Mouse (Mus musculus): Measurements from ENCODE around the gene Ptprm. TPM values are rescaled to one million over a fixed set of nuclear protein-coding genes. Genes with fewer than 3 reads are reported as not detected.

Ptprm gene
- polyA plus RNA-seq, 1 experiment from 2014 or later: 1.6 TPM

- Histone ChIP-seq H3K4me1 (ENCODE audit: control insufficient read depth, low read depth, low read length) (no peaks in the 10 kb centered on the region), H3K9ac (ENCODE audit: low read depth, low read length) (no peak overlapping the region), H3K27ac (ENCODE audit: low read length) (no peak overlapping the region), H3K4me2 (ENCODE audit: low read depth, low read length) (no peak overlapping the region), H3K36me3 (ENCODE audit: control insufficient read depth, insufficient read depth) (no peaks in the 10 kb centered on the region), H3K9me3 (replicated peaks; ENCODE audit: control insufficient read depth, low read length) (no peaks in the 10 kb centered on the region), H3K27me3 (ENCODE audit: control insufficient read depth, insufficient read depth, low read depth, low read length) (no peaks in the 10 kb centered on the region), H3K4me3 (ENCODE audit: low read depth, low read length) (no peak overlapping the region)
- no peak for ATAC-seq (ENCODE audit: low read depth)
- WGBS (ENCODE audit: insufficient replicate concordance): 21% methylated on average over 5 of the region's 5 CpGs
Observed at GRCm38 (mm10) chr17:67193728-67194127, 160.5 kb downstream of the Ptprm start.

- no peak overlapping the region for H3K27ac ChIP-seq (ENCODE audit: low read length)
- H3K9me3 ChIP-seq (replicated peaks; ENCODE audit: control insufficient read depth, low read length): no peaks in the 10 kb centered on the region
- 21% methylated on average over 2 of the region's 2 CpGs for WGBS (ENCODE audit: insufficient replicate concordance)
- no peak for ATAC-seq (ENCODE audit: low read depth)
- no peaks in the 10 kb centered on the region for H3K4me1 ChIP-seq (ENCODE audit: control insufficient read depth, low read depth, low read length)
- no peak overlapping the region for H3K9ac ChIP-seq (ENCODE audit: low read depth, low read length)
- no peaks in the 10 kb centered on the region for H3K36me3 ChIP-seq (ENCODE audit: control insufficient read depth, insufficient read depth)
- H3K4me3 ChIP-seq (ENCODE audit: low read depth, low read length): no peak overlapping the region
- H3K27me3 ChIP-seq (ENCODE audit: control insufficient read depth, insufficient read depth, low read depth, low read length): no peaks in the 10 kb centered on the region
- no peak overlapping the region for H3K4me2 ChIP-seq (ENCODE audit: low read depth, low read length)
Observed at GRCm38 (mm10) chr17:67188514-67188913, 165.7 kb downstream of the Ptprm start.

DNA sequence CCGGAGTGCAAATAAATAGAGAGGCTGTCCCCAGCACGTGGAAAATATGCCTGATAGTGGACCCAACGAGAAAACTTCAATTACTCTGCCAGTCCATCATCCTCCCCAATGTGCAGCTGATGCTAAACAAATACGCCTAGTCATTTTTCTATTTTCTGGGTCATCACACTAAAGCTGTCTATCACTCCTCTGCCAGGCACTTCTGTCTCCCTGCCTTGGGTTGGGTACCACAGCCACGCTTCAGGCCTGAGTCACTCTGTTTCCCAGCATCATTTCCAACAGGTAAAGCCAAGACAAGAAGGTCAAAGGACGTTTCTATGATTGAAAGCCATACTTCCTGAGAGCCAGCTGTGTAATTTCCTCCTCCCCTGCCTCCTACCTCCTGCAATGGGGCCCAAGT is 167.4 kb downstream of the Ptprm start:
- Histone ChIP-seq H3K4me1 (ENCODE audit: control insufficient read depth, low read depth, low read length) (no peaks in the 10 kb centered on the region), H3K4me3 (ENCODE audit: low read depth, low read length) (no peak overlapping the region), H3K27ac (ENCODE audit: low read length) (no peak overlapping the region), H3K4me2 (ENCODE audit: low read depth, low read length) (no peak overlapping the region), H3K9ac (ENCODE audit: low read depth, low read length) (no peak overlapping the region), H3K27me3 (ENCODE audit: control insufficient read depth, insufficient read depth, low read depth, low read length) (no peaks in the 10 kb centered on the region), H3K36me3 (ENCODE audit: control insufficient read depth, insufficient read depth) (no peaks in the 10 kb centered on the region), H3K9me3 (replicated peaks; ENCODE audit: control insufficient read depth, low read length) (no peaks in the 10 kb centered on the region)
- ATAC-seq (ENCODE audit: low read depth): no peak
- 46% methylated on average over 6 of the region's 6 CpGs for WGBS (ENCODE audit: insufficient replicate concordance)

DNA sequence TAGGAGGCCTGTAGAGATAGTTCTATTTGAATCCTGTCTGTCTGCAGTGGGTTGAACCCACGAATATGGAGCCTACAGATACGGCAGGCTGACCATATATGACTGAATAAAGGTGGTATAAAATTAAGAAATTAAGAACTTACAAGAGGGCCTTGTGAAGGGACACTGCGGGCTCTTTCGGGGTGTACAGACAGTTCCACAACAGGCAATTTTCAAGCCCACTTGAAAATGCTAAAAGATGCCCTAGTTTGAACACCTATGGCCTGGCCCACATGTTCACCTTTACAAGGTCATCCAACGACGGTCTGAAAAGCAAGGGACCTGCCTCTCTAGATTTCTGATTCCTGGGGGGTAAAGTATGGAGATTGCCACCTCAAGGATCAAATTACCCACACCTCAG is 168.3 kb downstream of the Ptprm start:
- H3K4me3 ChIP-seq (ENCODE audit: low read depth, low read length): no peak overlapping the region
- no peak overlapping the region for H3K9ac ChIP-seq (ENCODE audit: low read depth, low read length)
- no peaks in the 10 kb centered on the region for H3K4me1 ChIP-seq (ENCODE audit: control insufficient read depth, low read depth, low read length)
- 60% methylated on average over 6 of the region's 6 CpGs for WGBS (ENCODE audit: insufficient replicate concordance)
- H3K27ac ChIP-seq (ENCODE audit: low read length): no peak overlapping the region
- ATAC-seq (ENCODE audit: low read depth): no peak
- no peaks in the 10 kb centered on the region for H3K9me3 ChIP-seq (replicated peaks; ENCODE audit: control insufficient read depth, low read length)
- H3K27me3 ChIP-seq (ENCODE audit: control insufficient read depth, insufficient read depth, low read depth, low read length): no peaks in the 10 kb centered on the region
- no peaks in the 10 kb centered on the region for H3K36me3 ChIP-seq (ENCODE audit: control insufficient read depth, insufficient read depth)
- no peak overlapping the region for H3K4me2 ChIP-seq (ENCODE audit: low read depth, low read length)

GRCm38 (mm10) chr17:67179446-67179845 is 174.8 kb downstream of the Ptprm start:
- ATAC-seq (ENCODE audit: low read depth): no peak
- no peaks in the 10 kb centered on the region for H3K27me3 ChIP-seq (ENCODE audit: control insufficient read depth, insufficient read depth, low read depth, low read length)

DNA sequence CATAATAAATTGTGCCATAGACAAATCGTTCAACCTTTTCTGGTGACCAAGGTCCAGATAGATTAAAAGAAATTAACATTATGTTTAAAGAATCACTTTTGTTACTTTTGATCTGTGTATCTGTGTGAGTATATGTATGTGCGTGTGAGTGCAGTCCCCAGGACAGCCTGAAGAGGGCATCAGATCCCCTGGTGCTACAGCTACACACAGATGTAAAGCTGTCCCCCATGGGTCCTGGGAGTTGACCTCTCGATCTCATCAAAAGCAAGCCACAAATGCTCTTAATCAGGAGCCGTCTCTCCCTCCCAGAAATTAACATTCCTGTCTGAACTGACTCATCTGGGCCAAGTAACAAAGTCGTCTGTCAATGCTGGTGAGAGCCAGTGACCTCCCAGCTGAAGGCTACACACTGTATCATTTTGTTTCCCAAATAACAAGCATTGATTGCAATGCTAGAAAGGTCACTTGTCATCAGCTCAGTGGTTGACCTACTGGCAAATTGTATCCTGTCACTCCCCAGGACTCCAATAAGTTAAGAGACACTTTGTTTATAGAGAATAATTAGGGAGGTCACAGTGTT is 175.5 kb downstream of the Ptprm start:
- H3K4me2 ChIP-seq (ENCODE audit: low read depth, low read length): no peak overlapping the region

More at GRCm38 (mm10) chr17:67179446-67179845, 174.8 kb downstream of the Ptprm start:
- H3K9me3 ChIP-seq (replicated peaks; ENCODE audit: control insufficient read depth, low read length): no peaks in the 10 kb centered on the region
- no peak overlapping the region for H3K4me2 ChIP-seq (ENCODE audit: low read depth, low read length)
- H3K36me3 ChIP-seq (ENCODE audit: control insufficient read depth, insufficient read depth): no peaks in the 10 kb centered on the region
- H3K4me1 ChIP-seq (ENCODE audit: control insufficient read depth, low read depth, low read length): no peaks in the 10 kb centered on the region
- H3K4me3 ChIP-seq (ENCODE audit: low read depth, low read length): no peak overlapping the region
- H3K9ac ChIP-seq (ENCODE audit: low read depth, low read length): no peak overlapping the region
- H3K27ac ChIP-seq (ENCODE audit: low read length): no peak overlapping the region
- 69% methylated on average over 1 of the region's 1 CpGs for WGBS (ENCODE audit: insufficient replicate concordance)

GRCm38 (mm10) chr17:67175836-67176235 is 178.4 kb downstream of the Ptprm start:
- ATAC-seq (ENCODE audit: low read depth): no peak
- no peak overlapping the region for H3K4me2 ChIP-seq (ENCODE audit: low read depth, low read length)
- H3K4me3 ChIP-seq (ENCODE audit: low read depth, low read length): no peak overlapping the region
- no peak overlapping the region for H3K9ac ChIP-seq (ENCODE audit: low read depth, low read length)
- no peak overlapping the region for H3K27ac ChIP-seq (ENCODE audit: low read length)
- 38% methylated on average over 2 of the region's 2 CpGs for WGBS (ENCODE audit: insufficient replicate concordance)
- H3K27me3 ChIP-seq (ENCODE audit: control insufficient read depth, insufficient read depth, low read depth, low read length): no peaks in the 10 kb centered on the region
- H3K9me3 ChIP-seq (replicated peaks; ENCODE audit: control insufficient read depth, low read length): no peaks in the 10 kb centered on the region
- no peaks in the 10 kb centered on the region for H3K4me1 ChIP-seq (ENCODE audit: control insufficient read depth, low read depth, low read length)
- no peaks in the 10 kb centered on the region for H3K36me3 ChIP-seq (ENCODE audit: control insufficient read depth, insufficient read depth)

More for the DNA sequence above, 175.5 kb downstream of the Ptprm start:
- Histone ChIP-seq H3K36me3 (ENCODE audit: control insufficient read depth, insufficient read depth) (no peaks in the 10 kb centered on the region), H3K9me3 (replicated peaks; ENCODE audit: control insufficient read depth, low read length) (no peaks in the 10 kb centered on the region), H3K4me3 (ENCODE audit: low read depth, low read length) (no peak overlapping the region), H3K9ac (ENCODE audit: low read depth, low read length) (no peak overlapping the region), H3K4me1 (ENCODE audit: control insufficient read depth, low read depth, low read length) (no peaks in the 10 kb centered on the region), H3K27me3 (ENCODE audit: control insufficient read depth, insufficient read depth, low read depth, low read length) (no peaks in the 10 kb centered on the region), H3K27ac (ENCODE audit: low read length) (no peak overlapping the region)
- WGBS (ENCODE audit: insufficient replicate concordance): 62% methylated on average over 5 of the region's 5 CpGs
- ATAC-seq (ENCODE audit: low read depth): no peak

GRCm38 (mm10) chr17:67171353-67171752 is 182.9 kb downstream of the Ptprm start:
- H3K27ac ChIP-seq (ENCODE audit: low read length): no peak overlapping the region
- no peak for ATAC-seq (ENCODE audit: low read depth)
- 61% methylated on average over 2 of the region's 2 CpGs for WGBS (ENCODE audit: insufficient replicate concordance)
- no peak overlapping the region for H3K9ac ChIP-seq (ENCODE audit: low read depth, low read length)
- no peaks in the 10 kb centered on the region for H3K9me3 ChIP-seq (replicated peaks; ENCODE audit: control insufficient read depth, low read length)
- H3K27me3 ChIP-seq (ENCODE audit: control insufficient read depth, insufficient read depth, low read depth, low read length): no peaks in the 10 kb centered on the region
- H3K36me3 ChIP-seq (ENCODE audit: control insufficient read depth, insufficient read depth): no peaks in the 10 kb centered on the region
- H3K4me2 ChIP-seq (ENCODE audit: low read depth, low read length): no peak overlapping the region
- no peaks in the 10 kb centered on the region for H3K4me1 ChIP-seq (ENCODE audit: control insufficient read depth, low read depth, low read length)
- no peak overlapping the region for H3K4me3 ChIP-seq (ENCODE audit: low read depth, low read length)

- no peak overlapping the region for H3K9ac ChIP-seq (ENCODE audit: low read depth, low read length)
- no peaks in the 10 kb centered on the region for H3K4me1 ChIP-seq (ENCODE audit: control insufficient read depth, low read depth, low read length)
- no peak overlapping the region for H3K4me2 ChIP-seq (ENCODE audit: low read depth, low read length)
- no peak; the same call in 1 of the 2 replicates for ATAC-seq (ENCODE audit: low read depth)
- H3K27ac ChIP-seq (ENCODE audit: low read length): no peak overlapping the region
- H3K9me3 ChIP-seq (replicated peaks; ENCODE audit: control insufficient read depth, low read length): no peaks in the 10 kb centered on the region
- no peaks in the 10 kb centered on the region for H3K27me3 ChIP-seq (ENCODE audit: control insufficient read depth, insufficient read depth, low read depth, low read length)
- 59% methylated on average over 7 of the region's 7 CpGs for WGBS (ENCODE audit: insufficient replicate concordance)
- H3K4me3 ChIP-seq (ENCODE audit: low read depth, low read length): no peak overlapping the region
- no peaks in the 10 kb centered on the region for H3K36me3 ChIP-seq (ENCODE audit: control insufficient read depth, insufficient read depth)
Observed at GRCm38 (mm10) chr17:67170696-67171095, 183.6 kb downstream of the Ptprm start.
